Mouse (Mus musculus) myocyte (in vitro differentiated cells): Measurements from ENCODE around the gene Dgkg. TPM values are rescaled to one million over a fixed set of nuclear protein-coding genes. Genes with fewer than 3 reads are reported as not detected.
A peak's percentile ranks its signal among the peaks of the same experiment; 100 is the strongest.

ENCODE experiments used
- H3K27me3 ChIP-seq: one replicate; pipeline ENCODE4 v1.6.1; 2011; ENCODE audit not compliant: control insufficient read depth, insufficient read depth, insufficient read length
- H3K36me3 ChIP-seq: one replicate; pipeline ENCODE4 v1.6.1; 2011; ENCODE audit not compliant: control insufficient read depth, insufficient read depth
- H3K4me2 ChIP-seq: one replicate; pipeline ENCODE4 v1.6.1; 2011; ENCODE audit warnings: low read depth, control low read depth
- H3K4me3 ChIP-seq: one replicate; pipeline ENCODE4 v1.5.1; 2011; ENCODE audit warnings: mild to moderate bottlenecking, control low read depth, moderate library complexity
- H3K79me2 ChIP-seq: one replicate; pipeline ENCODE4 v1.6.1; 2011; ENCODE audit not compliant: control insufficient read depth, insufficient read depth
- H3ac ChIP-seq: one replicate; pipeline ENCODE4 v1.6.1; 2011; ENCODE audit not compliant: control insufficient read depth, insufficient read length
- CEBPB ChIP-seq: IDR thresholded peaks from 2 replicates; pipeline ENCODE4 v1.6.1; 2011; ENCODE audit warnings: mild to moderate bottlenecking, moderate library complexity; ENCODE audit not compliant: poor library complexity, insufficient read depth, severe bottlenecking
- E2F4 ChIP-seq: IDR thresholded peaks from one replicate; pipeline ENCODE4 v1.6.1; 2011; ENCODE audit warnings: mild to moderate bottlenecking, control low read depth, moderate library complexity; ENCODE audit not compliant: insufficient read depth
- MAX ChIP-seq: IDR thresholded peaks from one replicate; pipeline ENCODE4 v1.6.1; 2011; ENCODE audit warnings: low read depth, mild to moderate bottlenecking, control low read depth
- MYOD1 ChIP-seq, 3 experiments: IDR thresholded peaks; one replicate each; pipeline ENCODE4 v1.6.1; 2011; ENCODE audit warnings: control low read depth in 2 of 3, low read depth in 2 of 3, mild to moderate bottlenecking in 2 of 3, moderate library complexity in 1 of 3; ENCODE audit not compliant: insufficient read length in 2 of 3, control insufficient read depth in 1 of 3
- MYOG ChIP-seq, 3 experiments: IDR thresholded peaks; one replicate each; pipeline ENCODE4 v1.6.1; 2011; ENCODE audit warnings: control low read depth in 2 of 3, low read depth in 2 of 3, mild to moderate bottlenecking in 2 of 3; ENCODE audit not compliant: insufficient read length in 2 of 3, control insufficient read depth in 1 of 3, insufficient read depth in 1 of 3
- POLR2A ChIP-seq: IDR thresholded peaks from one replicate; pipeline ENCODE4 v1.6.1; 2011; ENCODE audit warnings: low read depth, mild to moderate bottlenecking, control low read depth, moderate library complexity; ENCODE audit not compliant: insufficient read length
- POLR2AphosphoS2 ChIP-seq: IDR thresholded peaks from one replicate; pipeline ENCODE4 v1.6.1; 2011; ENCODE audit warnings: low read depth, control low read depth; ENCODE audit not compliant: insufficient read length
- REST ChIP-seq: IDR thresholded peaks from one replicate; pipeline ENCODE4 v1.6.1; 2011; ENCODE audit warnings: mild to moderate bottlenecking, control low read depth, moderate library complexity; ENCODE audit not compliant: insufficient read depth, insufficient read length
- SRF ChIP-seq: IDR thresholded peaks from one replicate; pipeline ENCODE4 v1.6.1; 2011; ENCODE audit warnings: low read depth; ENCODE audit not compliant: control insufficient read depth, insufficient read length
- TCF12 ChIP-seq: IDR thresholded peaks from one replicate; pipeline ENCODE4 v1.6.1; 2011; ENCODE audit warnings: mild to moderate bottlenecking, control low read depth; ENCODE audit not compliant: poor library complexity, insufficient read depth, severe bottlenecking
- TCF3 ChIP-seq: IDR thresholded peaks from one replicate; pipeline ENCODE4 v1.6.1; 2011; ENCODE audit warnings: low read depth, control low read depth; ENCODE audit not compliant: insufficient read length
- USF1 ChIP-seq: IDR thresholded peaks from one replicate; pipeline ENCODE4 v1.6.1; 2011; ENCODE audit warnings: low read depth, mild to moderate bottlenecking, control low read depth, moderate library complexity
- polyA plus RNA-seq: library from polyadenylated mRNA; unstranded; fragments of >200 nt; fragmentation: generic; extraction: Trizol; gene quantifications from one replicate; pipeline ENCODE4 v1.2.1, GENCODE M21; 2012; ENCODE audit warnings: missing spikeins

The Dgkg gene
- polyA plus RNA-seq, 1 experiment, result 0.01 TPM

DNA sequence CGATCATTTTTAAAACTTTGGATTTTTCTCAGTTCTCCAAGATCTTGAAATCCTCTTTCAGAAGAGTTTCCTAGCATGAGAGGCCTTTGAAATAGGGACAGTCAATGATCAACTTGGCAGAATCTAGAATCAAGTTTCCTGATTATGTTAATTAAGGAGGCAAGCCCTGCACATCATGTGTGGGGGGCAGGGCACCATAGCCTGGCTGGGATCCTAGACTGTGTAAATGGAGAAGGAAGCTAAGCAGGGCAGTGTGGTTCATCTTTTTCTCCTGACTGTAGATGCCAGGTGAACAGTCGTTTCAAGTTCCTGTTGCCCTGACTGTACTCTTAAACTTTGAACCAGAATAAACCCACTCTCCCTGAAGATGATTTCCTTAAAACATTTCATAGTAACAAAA, 185.3 kb downstream of the Dgkg start:
- Histone ChIP-seq H3K4me3 (no peak overlapping the region), H3ac (no peak overlapping the region), H3K79me2 (no peaks in the 10 kb centered on the region), H3K36me3 (no peaks in the 10 kb centered on the region), H3K27me3 (no peaks in the 10 kb centered on the region), H3K4me2 (no peak overlapping the region)
- TF ChIP-seq POLR2A (no peak), CEBPB (no peak), TCF12 (no peak), E2F4 (no peak), MYOG (IDR thresholded peaks at IDR 0.05; ENCODE audit: control insufficient read depth in 1 of 3, insufficient read depth in 1 of 3, insufficient read length in 2 of 3, low read depth in 2 of 3) (no peak), MAX (no peak), TCF3 (no peak), USF1 (no peak)

DNA sequence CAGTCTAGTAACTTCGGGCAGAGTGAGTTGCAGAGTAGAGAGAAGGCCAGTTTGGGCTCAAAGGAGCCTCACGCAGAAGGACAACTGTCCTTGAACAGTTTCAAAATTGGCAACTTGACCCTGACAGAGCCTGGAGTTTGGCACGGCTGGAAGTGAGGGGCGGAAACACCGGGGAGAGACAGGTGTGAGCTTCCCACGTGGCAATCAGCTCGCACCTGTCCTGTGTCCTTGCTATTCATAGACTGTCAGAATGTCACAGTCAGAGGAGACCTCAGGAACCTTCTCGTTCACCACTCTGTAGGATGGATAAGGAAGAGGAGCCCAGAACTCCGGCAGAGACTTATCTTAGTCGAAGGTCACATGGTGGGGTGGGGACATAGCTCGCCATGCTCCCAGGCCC, 187.6 kb downstream of the Dgkg start:
- Histone ChIP-seq H3K36me3 (no peaks in the 10 kb centered on the region), H3K79me2 (no peaks in the 10 kb centered on the region), H3K4me2 (no peak overlapping the region), H3K4me3 (no peak overlapping the region), H3K27me3 (no peaks in the 10 kb centered on the region), H3ac (no peak overlapping the region)
- TF ChIP-seq E2F4, result no peak
- TF ChIP-seq SRF, result no peak
- no peak for TF ChIP-seq POLR2AphosphoS2
- peak in 1 of 3 experiments; percentile 96 for TF ChIP-seq MYOD1 (IDR thresholded peaks at IDR 0.05; ENCODE audit: control insufficient read depth in 1 of 3, insufficient read length in 2 of 3, low read depth in 2 of 3)
- TF ChIP-seq TCF3, result no peak
- TF ChIP-seq CEBPB, result no peak
- TF ChIP-seq TCF12, result no peak
- no peak for TF ChIP-seq MAX
- TF ChIP-seq USF1, result no peak
- TF ChIP-seq MYOG (IDR thresholded peaks at IDR 0.05; ENCODE audit: control insufficient read depth in 1 of 3, insufficient read depth in 1 of 3, insufficient read length in 2 of 3, low read depth in 2 of 3), result peak in 1 of 3 experiments; percentile 74

DNA sequence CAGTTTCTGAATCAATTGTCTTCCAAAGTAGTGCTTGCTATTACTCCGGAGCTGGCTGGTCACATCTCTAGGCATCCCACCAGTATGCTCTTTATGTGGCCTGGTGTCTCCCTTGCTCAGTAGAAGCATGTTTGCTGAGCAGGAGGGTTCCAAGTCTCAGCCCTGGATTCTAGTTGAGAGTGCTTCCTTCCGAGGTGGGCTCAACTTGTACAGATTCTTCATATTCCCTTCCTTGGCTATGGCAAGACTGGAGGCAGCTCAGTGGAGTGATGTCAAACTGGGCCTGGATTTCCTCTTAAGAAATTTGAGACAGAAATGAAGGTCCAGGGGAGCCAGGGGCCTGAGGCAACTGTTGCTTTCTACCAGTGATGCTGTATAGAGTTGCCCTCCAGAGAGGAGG, 189.9 kb downstream of the Dgkg start:
- Histone ChIP-seq H3K27me3 (no peaks in the 10 kb centered on the region), H3ac (no peak overlapping the region), H3K36me3 (no peaks in the 10 kb centered on the region), H3K79me2 (no peaks in the 10 kb centered on the region), H3K4me2 (no peak overlapping the region), H3K4me3 (no peak overlapping the region)
- no peak for TF ChIP-seq POLR2AphosphoS2
- TF ChIP-seq USF1, result no peak
- no peak for TF ChIP-seq REST
- no peak for TF ChIP-seq MYOD1 (IDR thresholded peaks at IDR 0.05; ENCODE audit: control insufficient read depth in 1 of 3, insufficient read length in 2 of 3, low read depth in 2 of 3)
- no peak for TF ChIP-seq SRF

GRCm38 (mm10) chr16:22466381-22466780, 190.6 kb downstream of the Dgkg start:
- Histone ChIP-seq H3K36me3 (no peaks in the 10 kb centered on the region), H3ac (no peak overlapping the region), H3K27me3 (no peaks in the 10 kb centered on the region), H3K4me2 (no peak overlapping the region), H3K79me2 (no peaks in the 10 kb centered on the region), H3K4me3 (no peak overlapping the region)
- TF ChIP-seq TCF12 (no peak), USF1 (no peak), POLR2AphosphoS2 (no peak), REST (no peak), MAX (no peak), CEBPB (no peak), TCF3 (no peak), POLR2A (no peak), E2F4 (no peak), MYOG (IDR thresholded peaks at IDR 0.05; ENCODE audit: control insufficient read depth in 1 of 3, insufficient read depth in 1 of 3, insufficient read length in 2 of 3, low read depth in 2 of 3) (no peak), SRF (no peak), MYOD1 (IDR thresholded peaks at IDR 0.05; ENCODE audit: control insufficient read depth in 1 of 3, insufficient read length in 2 of 3, low read depth in 2 of 3) (no peak)

DNA sequence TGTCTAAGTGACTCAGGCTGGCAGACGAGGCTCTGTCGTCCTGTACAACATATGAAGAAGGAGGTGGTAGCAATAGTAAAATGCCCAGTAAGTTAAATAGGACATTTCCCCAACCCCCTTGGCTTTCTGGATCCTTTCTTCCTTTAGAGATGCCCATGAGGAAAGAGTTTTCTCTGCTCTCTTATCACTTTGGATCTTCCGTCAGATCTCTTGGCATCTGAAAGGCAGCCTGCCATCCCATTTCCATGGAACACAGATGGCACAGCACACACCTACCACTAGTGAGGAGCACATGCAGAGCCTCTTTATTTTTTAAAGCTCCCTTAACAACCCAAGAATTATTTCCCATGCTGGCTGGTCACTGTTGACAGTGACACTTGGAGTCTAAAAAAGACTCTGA, 194.8 kb downstream of the Dgkg start:
- H3K4me2 ChIP-seq, result no peak overlapping the region
- H3K27me3 ChIP-seq, result no peaks in the 10 kb centered on the region

More for the DNA sequence above, 194.8 kb downstream of the Dgkg start:
- H3K79me2 ChIP-seq, result no peaks in the 10 kb centered on the region
- H3ac ChIP-seq, result no peak overlapping the region
- TF ChIP-seq MYOG (IDR thresholded peaks at IDR 0.05; ENCODE audit: control insufficient read depth in 1 of 3, insufficient read depth in 1 of 3, insufficient read length in 2 of 3, low read depth in 2 of 3), result no peak
- TF ChIP-seq TCF3, result no peak
- no peak for TF ChIP-seq POLR2AphosphoS2
- TF ChIP-seq REST, result no peak
- no peak for TF ChIP-seq TCF12
- no peak for TF ChIP-seq POLR2A
- TF ChIP-seq MAX, result no peak
- no peak for TF ChIP-seq CEBPB
- TF ChIP-seq E2F4, result no peak
- no peak for TF ChIP-seq MYOD1 (IDR thresholded peaks at IDR 0.05; ENCODE audit: control insufficient read depth in 1 of 3, insufficient read length in 2 of 3, low read depth in 2 of 3)
- no peak for TF ChIP-seq USF1
- TF ChIP-seq SRF, result no peak
- no peak overlapping the region for H3K4me3 ChIP-seq
- H3K36me3 ChIP-seq, result no peaks in the 10 kb centered on the region
